Mouse (Mus musculus): ENCODE results near the gene Bglap. TPM values are rescaled to one million over a fixed set of nuclear protein-coding genes. Genes with fewer than 3 reads are reported as not detected.
"Not testable (repeated sequence)": the region's sequence is repeated elsewhere in the genome, so short reads cannot be mapped to it uniquely, and the experiment has no call there.

Bglap gene
- polyA plus RNA-seq, 1 experiment from 2014 or later: not detected

DNA sequence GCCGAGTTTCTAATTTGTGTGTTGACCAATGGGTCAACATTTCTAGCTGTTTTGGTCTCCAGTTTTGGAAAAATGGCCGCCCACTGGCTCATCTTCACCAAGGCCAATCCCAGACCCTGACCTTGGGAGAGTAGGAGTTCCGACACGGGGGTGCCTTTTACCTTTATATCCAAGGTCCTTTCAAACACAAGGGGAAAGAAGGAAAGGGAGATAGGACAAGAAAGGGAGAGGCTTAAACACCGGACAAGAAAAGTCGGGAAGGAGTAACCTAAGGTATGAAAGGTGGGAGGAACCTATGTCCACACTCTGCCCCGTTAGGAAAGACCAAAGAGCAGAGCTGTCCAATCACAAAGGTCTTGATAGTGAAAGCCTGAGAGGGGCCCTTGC lies 26.4 kb upstream of the Bglap start:
- Histone ChIP-seq H3K27me3 (ENCODE audit: low read depth, poor library complexity, severe bottlenecking) (no peaks in the 10 kb centered on the region), H3K27ac (peak overlapping the region; percentile 98), H3K36me3 (peaks cover 56% of the 10 kb centered on the region), H3K4me1 (peaks cover 37% of the 10 kb centered on the region), H3K9me3 (replicated peaks) (no peaks in the 10 kb centered on the region), H3K4me3 (peak overlapping the region; percentile 68)
- no peak for DNase-seq (ENCODE audit: low spot score)
- 24% methylated on average over 7 of the region's 7 CpGs for WGBS

- H3K27me3 ChIP-seq (ENCODE audit: low read depth, poor library complexity, severe bottlenecking): no peaks in the 10 kb centered on the region
- H3K36me3 ChIP-seq: peaks cover 54% of the 10 kb centered on the region
- peak within 1 kb of the TSS; percentile 98 for H3K27ac ChIP-seq
- H3K4me3 ChIP-seq: peak within 1 kb of the TSS; percentile 68
- DNase-seq (ENCODE audit: low spot score): peak; percentile 94
- under 1% methylated on average over 54 of the region's 54 CpGs for WGBS
- no peaks in the 10 kb centered on the region for H3K9me3 ChIP-seq (replicated peaks)
- H3K4me1 ChIP-seq: peaks cover 37% of the 10 kb centered on the region
Measured at GRCm38 (mm10) chr3:88409741-88410644, 25.7 kb upstream of the Bglap start, which contains the start of gene Pmf1. Gene Pmf1 (minus strand): TSS chr3:88410331.

DNA sequence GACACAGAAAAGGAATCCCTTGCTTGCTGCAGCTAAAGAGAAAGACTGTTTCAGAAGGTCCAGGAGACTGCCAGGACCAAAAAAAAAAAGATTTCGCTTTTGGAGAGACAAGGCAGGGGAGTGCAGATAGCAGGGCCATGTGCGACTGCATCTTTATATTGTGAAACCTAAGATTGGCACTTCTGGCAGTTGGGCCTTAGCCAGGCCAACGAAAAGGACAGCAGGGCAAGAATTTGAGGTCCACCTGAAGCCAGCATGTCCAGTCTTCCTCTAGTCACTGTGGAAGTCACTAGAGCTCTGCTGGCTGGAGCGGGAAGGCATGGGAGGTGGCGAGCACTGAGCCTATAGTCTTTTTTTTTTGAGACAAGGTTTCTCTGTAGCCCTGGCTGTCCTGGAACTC lies 24.7 kb upstream of the Bglap start:
- DNase-seq (ENCODE audit: low spot score): no peak
- H3K4me3 ChIP-seq: peak overlapping the region; percentile 68
- WGBS: 68% methylated on average over 5 of the region's 5 CpGs
- no peaks in the 10 kb centered on the region for H3K9me3 ChIP-seq (replicated peaks)
- H3K27me3 ChIP-seq (ENCODE audit: low read depth, poor library complexity, severe bottlenecking): no peaks in the 10 kb centered on the region
- peak overlapping the region; percentile 98 for H3K27ac ChIP-seq
- H3K36me3 ChIP-seq: peaks cover 56% of the 10 kb centered on the region
- H3K4me1 ChIP-seq: peaks cover 37% of the 10 kb centered on the region

DNA sequence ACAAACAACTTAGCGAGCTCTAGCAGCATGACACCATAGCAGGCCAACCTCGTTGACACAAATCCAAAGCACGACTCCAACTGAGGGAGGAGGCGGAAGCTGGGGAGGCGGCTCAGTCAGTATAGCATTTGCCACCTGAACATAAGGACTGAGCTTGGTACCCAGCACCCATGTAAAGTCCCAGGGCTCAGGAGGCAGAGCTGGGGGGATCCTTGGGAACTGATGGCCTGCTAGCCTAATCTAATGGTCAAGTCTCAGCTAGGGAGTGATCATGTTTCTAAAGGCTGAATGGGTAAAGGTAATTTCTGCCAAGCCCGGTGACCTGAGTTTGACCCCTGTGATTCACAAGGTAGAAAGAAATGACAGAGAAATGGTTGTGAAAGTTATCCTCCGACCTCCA lies 23.3 kb upstream of the Bglap start:
- no peak for DNase-seq (ENCODE audit: low spot score)
- Histone ChIP-seq H3K27ac (no peak overlapping the region), H3K4me1 (peaks cover 37% of the 10 kb centered on the region), H3K4me3 (peak overlapping the region; percentile 16; the same call in 1 of the 2 replicates), H3K36me3 (peaks cover 56% of the 10 kb centered on the region), H3K9me3 (replicated peaks) (no peaks in the 10 kb centered on the region), H3K27me3 (ENCODE audit: low read depth, poor library complexity, severe bottlenecking) (no peaks in the 10 kb centered on the region)
- 70% methylated on average over 7 of the region's 7 CpGs for WGBS

- peak; percentile 65 for DNase-seq (ENCODE audit: low spot score)
- H3K9me3 ChIP-seq (replicated peaks): no peaks in the 10 kb centered on the region
- H3K27me3 ChIP-seq (ENCODE audit: low read depth, poor library complexity, severe bottlenecking): no peaks in the 10 kb centered on the region
- WGBS: 7% methylated on average over 2 of the region's 2 CpGs
- H3K4me1 ChIP-seq: peaks cover 37% of the 10 kb centered on the region
- peaks cover 56% of the 10 kb centered on the region for H3K36me3 ChIP-seq
- H3K4me3 ChIP-seq: no peak overlapping the region
- no peak overlapping the region for H3K27ac ChIP-seq
Measured at GRCm38 (mm10) chr3:88407090-88407489, 22.8 kb upstream of the Bglap start.

- H3K36me3 ChIP-seq: peaks cover 72% of the 10 kb centered on the region
Measured at GRCm38 (mm10) chr3:88403522-88404230, 19.4 kb upstream of the Bglap start.

DNA sequence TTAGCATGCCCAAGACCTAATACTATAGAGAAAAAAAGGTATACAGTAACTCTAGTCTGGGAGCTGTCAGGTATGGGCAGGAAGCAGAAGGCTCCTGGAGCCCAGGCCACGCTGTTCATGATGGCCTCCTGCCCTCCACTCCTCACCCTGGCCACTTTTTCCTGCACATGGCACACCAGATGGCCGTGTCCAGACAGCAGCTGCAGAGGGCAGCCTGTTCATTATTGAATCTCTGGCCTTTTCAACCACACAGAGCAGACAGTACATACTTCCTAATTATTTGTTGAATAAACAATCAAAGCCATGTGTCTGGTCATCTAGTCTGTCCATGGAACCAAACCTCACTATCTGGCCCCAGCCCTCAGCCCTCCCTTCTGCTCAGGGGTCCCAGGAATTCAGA lies 14.4 kb upstream of the Bglap start:
- no peak overlapping the region for H3K4me3 ChIP-seq
- no peaks in the 10 kb centered on the region for H3K27me3 ChIP-seq (ENCODE audit: low read depth, poor library complexity, severe bottlenecking)
- no peaks in the 10 kb centered on the region for H3K9me3 ChIP-seq (replicated peaks)
- H3K27ac ChIP-seq: no peak overlapping the region
- DNase-seq (ENCODE audit: low spot score): no peak
- H3K4me1 ChIP-seq: peaks cover 4% of the 10 kb centered on the region; the same call in 1 of the 2 replicates
- H3K36me3 ChIP-seq: peaks cover 94% of the 10 kb centered on the region
- WGBS: 83% methylated on average over 2 of the region's 2 CpGs

More at GRCm38 (mm10) chr3:88403522-88404230, 19.4 kb upstream of the Bglap start:
- Histone ChIP-seq H3K27me3 (ENCODE audit: low read depth, poor library complexity, severe bottlenecking) (no peaks in the 10 kb centered on the region), H3K4me1 (peaks cover 22% of the 10 kb centered on the region), H3K9me3 (replicated peaks) (no peaks in the 10 kb centered on the region), H3K4me3 (no peak overlapping the region), H3K27ac (no peak overlapping the region)
- 95% methylated on average over 10 of the region's 10 CpGs for WGBS
- no peak for DNase-seq (ENCODE audit: low spot score)

DNA sequence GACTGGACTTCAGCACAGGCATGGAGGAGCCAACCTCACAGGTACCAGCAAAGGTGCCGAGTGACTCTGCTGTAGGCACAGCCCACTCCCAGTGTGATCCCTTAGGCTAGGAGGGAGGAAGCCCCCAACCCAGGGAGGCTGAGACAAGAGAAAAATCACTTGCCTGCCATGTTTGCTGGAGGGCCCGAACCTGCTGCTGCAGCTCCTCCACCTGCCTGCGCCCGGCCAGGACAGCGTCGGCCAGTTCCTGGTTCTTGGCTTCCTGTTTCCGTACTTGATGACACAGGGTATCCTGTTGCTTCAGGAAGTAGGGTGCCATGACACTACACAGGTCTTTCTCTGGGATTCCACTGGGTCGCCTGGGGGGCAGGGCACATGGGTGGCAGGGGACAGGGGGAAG lies 11.5 kb upstream of the Bglap start:
- H3K4me3 ChIP-seq: no peak overlapping the region
- H3K9me3 ChIP-seq (replicated peaks): no peaks in the 10 kb centered on the region
- 92% methylated on average over 8 of the region's 8 CpGs for WGBS
- H3K36me3 ChIP-seq: peaks cover 93% of the 10 kb centered on the region
- peaks cover 4% of the 10 kb centered on the region; the same call in 1 of the 2 replicates for H3K4me1 ChIP-seq
- no peak for DNase-seq (ENCODE audit: low spot score)
- H3K27ac ChIP-seq: no peak overlapping the region
- no peaks in the 10 kb centered on the region for H3K27me3 ChIP-seq (ENCODE audit: low read depth, poor library complexity, severe bottlenecking)

DNA sequence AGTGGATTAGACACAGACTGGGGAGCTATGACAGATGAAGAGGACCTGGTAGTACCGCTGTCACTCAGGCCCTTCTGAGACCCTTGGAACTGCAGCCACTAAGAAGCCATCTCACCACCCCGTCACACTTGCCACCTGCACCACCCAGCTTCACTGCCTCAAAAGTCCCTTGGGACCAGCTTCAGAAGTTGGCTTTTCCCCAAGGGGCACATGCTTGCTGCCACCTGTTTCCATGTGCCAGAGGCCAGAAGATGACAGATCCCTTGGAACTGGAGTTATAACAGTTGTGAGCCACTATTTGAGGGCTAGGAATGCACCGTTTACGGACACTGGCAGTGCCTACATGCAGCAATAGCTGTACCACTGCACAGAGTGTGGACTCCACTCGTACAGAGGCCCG lies 11.0 kb upstream of the Bglap start:
- H3K36me3 ChIP-seq: peaks cover 93% of the 10 kb centered on the region
- H3K4me3 ChIP-seq: no peak overlapping the region
- H3K4me1 ChIP-seq: peaks cover 4% of the 10 kb centered on the region; the same call in 1 of the 2 replicates
- no peaks in the 10 kb centered on the region for H3K27me3 ChIP-seq (ENCODE audit: low read depth, poor library complexity, severe bottlenecking)
- no peak overlapping the region for H3K27ac ChIP-seq
- DNase-seq (ENCODE audit: low spot score): no peak
- 92% methylated on average over 6 of the region's 6 CpGs for whole genome bisulfite sequencing
- no peaks in the 10 kb centered on the region for H3K9me3 ChIP-seq (replicated peaks)

GRCm38 (mm10) chr3:88393776-88394375 lies 9.6 kb upstream of the Bglap start:
- Histone ChIP-seq H3K27ac (no peak overlapping the region), H3K4me1 (peaks cover 1% of the 10 kb centered on the region; the same call in 1 of the 2 replicates), H3K4me3 (no peak overlapping the region), H3K9me3 (replicated peaks) (no peaks in the 10 kb centered on the region), H3K36me3 (peaks cover 89% of the 10 kb centered on the region), H3K27me3 (ENCODE audit: low read depth, poor library complexity, severe bottlenecking) (no peaks in the 10 kb centered on the region)
- DNase-seq (ENCODE audit: low spot score): no peak
- 87% methylated on average over 9 of the region's 9 CpGs for WGBS

- DNase-seq (ENCODE audit: low spot score); H3K4me1 ChIP-seq; H3K9me3 ChIP-seq (replicated peaks); H3K36me3 ChIP-seq; H3K27me3 ChIP-seq (ENCODE audit: low read depth, poor library complexity, severe bottlenecking); H3K4me3 ChIP-seq; H3K27ac ChIP-seq: not testable (repeated sequence)
- WGBS: 37% methylated on average over 2 of the region's 7 CpGs
Measured at GRCm38 (mm10) chr3:88382383-88382782, 1.9 kb downstream of the Bglap start.

DNA sequence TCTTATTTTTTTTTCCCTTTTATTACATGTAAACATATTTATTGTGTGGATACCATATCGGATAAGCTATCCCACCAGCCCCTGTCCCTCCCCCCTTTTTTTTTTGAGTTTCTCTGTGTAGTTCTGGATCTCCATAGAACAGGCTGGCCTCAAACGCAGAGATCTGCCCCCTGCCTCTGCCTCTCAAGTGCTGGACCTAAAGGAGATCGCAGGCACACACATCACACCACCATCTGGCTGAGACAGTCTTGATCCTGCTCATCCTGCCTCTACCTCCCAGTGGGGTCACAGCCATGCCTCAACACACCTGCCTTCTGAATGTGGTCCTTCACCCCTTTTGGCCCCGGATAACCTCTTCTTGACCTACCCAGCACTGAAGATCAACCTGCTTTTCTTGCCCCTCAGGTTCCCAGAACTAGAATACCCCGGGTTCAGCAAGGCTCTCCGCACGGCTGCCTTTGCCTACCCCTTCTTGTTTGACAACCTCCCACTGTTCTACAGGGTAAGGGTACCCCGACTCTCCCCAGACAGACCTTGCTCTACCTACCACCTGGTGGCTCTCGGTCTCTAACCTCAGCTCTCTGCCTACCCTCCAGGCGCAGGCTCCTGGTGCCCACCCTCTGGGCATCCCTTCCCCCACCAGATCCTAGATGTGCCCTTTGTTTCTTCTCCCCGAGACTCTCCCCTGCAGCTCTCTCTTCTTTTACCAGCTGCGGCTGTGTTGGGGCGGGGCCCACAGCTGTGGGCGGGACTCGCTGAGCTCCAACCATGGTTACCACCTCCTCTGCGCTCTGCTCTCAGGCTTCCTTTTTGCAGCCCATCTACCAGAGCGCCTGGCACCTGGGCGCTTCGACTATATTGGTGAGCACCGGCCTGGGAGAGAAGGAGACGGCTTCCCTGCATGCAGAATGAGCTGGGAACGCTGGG lies 2.6 kb downstream of the Bglap start:
- peak; percentile 48 for DNase-seq (ENCODE audit: low spot score)
- H3K27me3 ChIP-seq (ENCODE audit: low read depth, poor library complexity, severe bottlenecking); H3K4me1 ChIP-seq; H3K9me3 ChIP-seq (replicated peaks); H3K36me3 ChIP-seq: not testable (repeated sequence)
- Histone ChIP-seq H3K27ac (0 out of 2 replicates have a peak overlapping the region, but pooled peaks have one; percentile 48), H3K4me3 (peak overlapping the region; percentile 37)
- 9% methylated on average over 22 of the region's 22 CpGs for WGBS
